Mouse (Mus musculus): Measurements from ENCODE around the gene Mta2.

GRCm38 (mm10) chr19:8989066-8989566 lies 47.4 kb downstream of the Mta2 start, which contains the start of gene Ahnak:
- TF ChIP-seq CTCF (IDR thresholded peaks at IDR 0.05; ENCODE audit: extremely low read depth, insufficient read depth, low read length) (no peak), POLR2A (IDR thresholded peaks at IDR 0.05; ENCODE audit: extremely low read depth, insufficient read depth, low read length) (no peak)

Measured in cortical plate, adult 2 months (tissue).